Mouse (Mus musculus) spleen, postnatal 36 days (tissue): ENCODE data around the gene Pde5a.

Experiments
- DNase-seq, 2 experiments: peaks; one replicate each; pipeline ENCODE4 v3.0.0; 2022; ENCODE audit warnings: low spot score in 2 of 2, mixed read lengths in 1 of 2

The Pde5a gene

GRCm38 (mm10) chr3:122728852-122729600 is at the start of gene Pde5a:
TSS of gene Pde5a (plus strand) at chr3:122728947.
- peak; percentile 48 to 53 for DNase-seq

- no peak for DNase-seq
Measured at GRCm38 (mm10) chr3:122680851-122681250, 47.9 kb upstream of the Pde5a start.

DNA sequence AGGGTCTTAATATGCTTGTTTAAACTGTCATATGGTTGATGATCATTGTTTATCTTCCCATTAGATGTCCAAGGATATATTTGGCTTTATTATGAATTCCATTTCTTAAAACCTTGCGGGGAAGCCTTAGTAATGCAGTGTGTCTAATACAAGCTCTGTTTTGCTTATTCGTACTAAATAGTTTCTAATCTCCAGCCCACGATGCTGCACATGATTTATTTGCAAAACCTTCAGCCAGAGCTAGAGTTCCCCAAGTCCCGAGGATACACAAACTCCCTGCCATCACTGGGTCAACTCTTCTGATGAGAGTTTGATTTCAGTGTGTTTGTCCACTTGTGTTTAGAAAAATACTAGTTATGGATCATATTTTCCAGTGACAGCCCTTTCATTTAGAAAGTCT is 46.4 kb upstream of the Pde5a start:
- DNase-seq, result no peak

- no peak for DNase-seq
Measured at GRCm38 (mm10) chr3:122684832-122685231, 43.9 kb upstream of the Pde5a start.

DNA sequence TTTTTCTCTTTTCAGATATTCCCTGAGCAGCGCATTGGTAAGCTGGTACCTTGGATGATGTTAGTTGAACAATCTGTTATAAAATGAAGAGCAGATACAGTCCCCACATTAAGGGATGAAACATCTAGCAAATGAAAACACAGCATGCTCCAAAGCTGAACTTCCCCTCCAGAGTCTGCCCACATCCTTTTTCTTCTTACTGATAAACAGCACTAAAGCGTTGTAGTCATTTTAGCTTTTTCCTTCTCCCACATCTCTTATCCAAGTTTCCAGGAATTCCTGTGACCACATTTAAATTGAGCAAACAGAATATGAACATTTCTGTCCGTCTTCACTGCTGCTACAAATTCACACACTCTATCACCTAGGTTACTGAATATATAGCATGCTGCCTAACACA is 35.7 kb upstream of the Pde5a start:
- no peak for DNase-seq

DNA sequence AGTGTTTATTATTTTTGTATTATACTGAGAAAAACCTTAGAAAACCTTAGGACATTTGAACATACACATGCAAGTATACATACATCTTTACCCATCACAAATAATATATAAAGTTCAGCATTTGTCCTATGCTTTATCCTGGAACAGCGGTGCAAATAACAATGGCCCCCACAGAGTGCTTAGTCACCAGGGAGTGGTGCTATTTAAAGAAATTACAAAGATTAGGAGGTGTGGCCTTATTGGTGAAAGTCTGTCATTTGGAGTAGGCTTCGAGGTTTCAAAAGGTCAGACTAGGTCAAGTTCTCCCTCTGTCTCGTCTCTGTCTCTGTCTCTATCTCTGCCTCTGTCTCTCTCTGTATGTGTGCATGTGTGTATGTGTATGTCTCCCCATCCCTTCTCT is 32.9 kb upstream of the Pde5a start:
- DNase-seq, result no peak

GRCm38 (mm10) chr3:122696672-122697071 is 32.1 kb upstream of the Pde5a start:
- no peak for DNase-seq

DNA sequence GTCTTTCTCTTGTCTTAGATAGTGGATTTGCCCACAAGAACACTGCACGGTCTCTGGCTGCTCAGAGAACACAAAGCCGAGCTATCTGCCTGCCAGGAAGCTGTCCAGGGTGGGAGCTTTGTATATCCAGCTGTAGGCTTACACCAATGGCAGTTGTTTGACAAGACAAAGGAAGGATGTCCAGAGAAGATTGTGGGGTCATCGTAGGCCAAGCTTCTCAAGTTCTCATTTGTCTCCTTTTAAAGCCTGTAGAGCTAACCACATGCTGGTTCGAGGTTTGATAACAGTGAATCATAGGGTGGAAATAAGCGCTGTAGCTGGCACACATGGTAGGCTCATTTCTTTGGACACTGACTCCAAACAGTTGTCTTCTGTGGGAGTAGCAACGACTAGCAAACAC is 24.5 kb upstream of the Pde5a start:
- DNase-seq, result no peak

GRCm38 (mm10) chr3:122705246-122705645 is 23.5 kb upstream of the Pde5a start:
- no peak for DNase-seq

- no peak for DNase-seq
Measured at GRCm38 (mm10) chr3:122708485-122708884, 20.3 kb upstream of the Pde5a start.

DNA sequence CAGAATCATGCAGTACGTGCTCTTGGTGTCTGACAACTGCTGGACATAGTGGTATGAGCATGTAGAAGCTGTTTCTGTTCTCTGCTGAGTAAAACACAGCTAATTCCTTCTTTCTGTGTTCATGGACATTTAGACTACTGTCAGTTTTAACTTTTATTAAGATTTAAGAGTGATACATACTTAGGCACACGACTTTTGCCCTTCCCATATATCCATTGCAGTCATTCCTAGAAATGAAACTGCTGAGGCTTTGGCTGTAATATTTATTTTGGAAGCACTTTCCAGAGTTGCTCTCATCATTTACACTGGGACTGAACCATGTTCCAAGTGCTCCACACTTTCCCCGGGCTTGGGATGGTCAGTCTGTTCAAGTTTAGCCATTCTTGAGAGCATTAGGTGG is 18.6 kb upstream of the Pde5a start:
- DNase-seq, result no peak

DNA sequence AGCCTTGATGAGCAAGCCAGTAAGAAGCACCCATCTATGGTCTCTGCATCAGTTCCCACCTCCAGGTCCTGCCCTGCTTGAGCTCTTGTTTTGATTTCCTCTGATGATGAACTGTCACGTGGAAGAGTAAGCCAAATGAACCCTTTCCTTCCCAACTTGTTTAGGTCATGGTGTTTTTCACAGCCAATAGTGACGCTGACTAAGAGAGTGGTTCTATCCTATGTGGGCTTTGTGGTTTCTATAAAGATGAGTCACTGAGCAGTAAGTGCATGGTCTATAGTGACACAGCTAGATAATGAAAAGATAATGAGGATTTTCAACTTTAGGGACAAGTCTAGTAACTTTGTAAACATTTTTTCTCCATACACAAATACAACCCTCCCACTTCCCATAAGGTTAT is 10.1 kb upstream of the Pde5a start:
- no peak for DNase-seq

GRCm38 (mm10) chr3:122721522-122721921 is 7.2 kb upstream of the Pde5a start:
- no peak for DNase-seq

DNA sequence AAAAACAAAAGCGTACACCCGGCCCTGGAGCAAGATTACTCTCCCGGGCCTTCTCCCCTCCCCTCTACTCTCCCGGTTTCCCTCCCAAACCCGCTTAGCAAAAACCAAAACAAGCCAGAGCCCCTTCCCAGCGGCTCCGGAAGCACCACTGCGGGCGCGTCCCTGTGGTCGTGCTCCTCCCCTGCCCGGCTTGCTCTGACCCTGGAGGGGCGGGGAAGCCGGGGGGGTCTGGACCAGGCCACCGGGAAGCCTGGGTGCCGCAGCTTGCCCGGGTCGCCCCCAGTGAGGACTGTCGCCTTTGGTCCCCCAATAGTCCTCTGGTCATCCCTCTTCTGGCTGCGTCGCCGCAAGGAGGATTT is 833 bp downstream of the Pde5a start:
- peak; percentile 10 to 14 for DNase-seq

- peak; percentile 14 to 19 for DNase-seq
Measured at GRCm38 (mm10) chr3:122729960-122730740, 1.4 kb downstream of the Pde5a start.

DNA sequence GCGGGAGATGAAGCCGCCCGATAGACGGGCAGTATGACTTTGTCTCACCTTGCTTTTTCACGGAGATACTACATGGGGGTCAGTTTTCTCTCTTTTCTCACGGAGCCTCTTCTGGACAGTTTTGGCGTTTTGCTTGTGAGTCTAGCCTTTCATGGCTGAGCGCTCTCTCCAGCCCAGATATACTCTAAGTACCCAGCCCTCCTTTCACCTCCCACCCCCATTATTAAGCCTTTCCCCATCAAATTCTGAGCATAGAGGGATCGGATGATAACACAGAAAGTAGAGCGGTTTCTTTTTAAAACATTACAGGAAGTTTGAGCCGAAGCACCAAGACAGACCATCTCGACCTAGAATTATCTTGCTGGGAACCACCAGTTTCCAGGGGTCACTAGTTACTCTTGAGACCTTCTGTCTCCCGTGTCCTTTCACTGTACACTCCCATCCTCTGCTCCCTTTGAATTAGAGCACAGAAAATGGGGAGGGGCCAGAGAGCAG is 2.0 kb downstream of the Pde5a start:
- no peak for DNase-seq

- DNase-seq, result no peak
Measured at GRCm38 (mm10) chr3:122733806-122734205, 5.1 kb downstream of the Pde5a start.

DNA sequence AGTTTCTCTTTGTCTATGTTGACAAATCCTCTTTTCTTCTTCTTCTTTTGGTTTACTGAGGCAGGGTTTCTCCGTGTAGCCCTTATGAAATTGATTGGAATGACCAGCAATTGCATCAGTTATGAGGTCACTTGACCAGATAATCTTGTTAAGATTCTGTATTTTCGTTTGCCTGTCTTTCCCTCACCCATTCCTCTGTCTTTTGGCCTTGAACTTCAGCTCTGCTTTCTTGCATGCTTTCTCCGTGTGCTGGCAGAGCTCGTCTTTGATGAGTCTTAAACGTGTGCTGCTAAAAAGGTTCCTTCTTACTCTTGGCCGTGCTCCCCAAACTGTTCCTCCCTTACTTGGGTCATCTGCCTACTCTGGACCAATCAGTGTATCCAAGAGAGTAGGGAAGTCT is 5.6 kb downstream of the Pde5a start:
- no peak for DNase-seq

- DNase-seq, result no peak
Measured at GRCm38 (mm10) chr3:122739460-122739859, 10.7 kb downstream of the Pde5a start.

GRCm38 (mm10) chr3:122744265-122744664 is 15.5 kb downstream of the Pde5a start:
- no peak for DNase-seq

- no peak for DNase-seq
Measured at GRCm38 (mm10) chr3:122747921-122748700, 19.4 kb downstream of the Pde5a start.

- DNase-seq, result no peak
Measured at GRCm38 (mm10) chr3:122763240-122763761, 34.6 kb downstream of the Pde5a start.
